In genomic region chr13:47272928-47273327, GRCm38 (mm10) we compare ENCODE assay signal across 11 mouse cellular contexts.
DNase-seq lines count a peak whose midpoint lies in the region; ATAC-seq and TF ChIP-seq lines count a peak whose summit lies in the region.
"Had no signal": no experiment of that assay in that cellular context is flagged by ENCODE, and none has a peak within 500 bp of the region (broad histone marks: within the 10 kb centered on the region; RNA-seq: fewer than 3 reads in every experiment).

No protein-coding gene starts in this region.

- no peaks in the 10 kb centered on the region for H3K27me3 ChIP-seq in heart, embryonic 10.5 days (ENCODE audit: insufficient read depth, poor library complexity, severe bottlenecking)
- H3K27me3 ChIP-seq in forebrain, embryonic 10.5 days (ENCODE audit: poor library complexity, severe bottlenecking) = no peaks in the 10 kb centered on the region
- H3K27me3 ChIP-seq in limb, embryonic 11.5 days (ENCODE audit: control insufficient read depth, insufficient read depth, low read length) = no peaks in the 10 kb centered on the region
- H3K27me3 ChIP-seq in midbrain, embryonic 13.5 days = no peaks in the 10 kb centered on the region

- intact Hi-C loops in heart, postnatal 25 days (cut with DNase I) = no loop called here

- H3K4me3 ChIP-seq in heart, embryonic 10.5 days = peak overlapping the region; percentile 50
- peak overlapping the region; percentile 40 for H3K4me3 ChIP-seq in forebrain, embryonic 10.5 days
- no peak overlapping the region for H3K4me3 ChIP-seq in limb, embryonic 11.5 days (ENCODE audit: low read depth, low read length)
- no peak overlapping the region for H3K4me3 ChIP-seq in midbrain, embryonic 13.5 days (replicated peaks)
- H3K4me3 ChIP-seq in layer of hippocampus, adult 2 months = no peak overlapping the region
- H3K4me3 ChIP-seq: erythroblast, embryonic 14.5 days had no signal

- no peak for ATAC-seq in limb, embryonic 11.5 days (ENCODE audit: insufficient number of reproducible peaks, low FRiP score, low TSS enrichment, low read depth)
- ATAC-seq in midbrain, embryonic 13.5 days = peak; percentile 7; the same call in 1 of the 2 replicates
- ATAC-seq in frontal cortex, adult (ENCODE audit: low TSS enrichment) = no peak

- H3K36me3 ChIP-seq in heart, embryonic 10.5 days = no peaks in the 10 kb centered on the region
- H3K36me3 ChIP-seq in forebrain, embryonic 10.5 days (replicated peaks) = no peaks in the 10 kb centered on the region
- H3K36me3 ChIP-seq in limb, embryonic 11.5 days (ENCODE audit: control insufficient read depth, insufficient read depth, low read length) = no peaks in the 10 kb centered on the region
- no peaks in the 10 kb centered on the region for H3K36me3 ChIP-seq in midbrain, embryonic 13.5 days

- no peak for DNase-seq in heart, embryonic 10.5 days (ENCODE audit: low spot score)
- no peak for DNase-seq in heart, postnatal 25 days (ENCODE audit: low spot score)
- DNase-seq in forebrain, embryonic 10.5 days (ENCODE audit: extremely low spot score, low spot score) = no peak
- no peak for DNase-seq in limb, embryonic 11.5 days (ENCODE audit: low spot score)
- DNase-seq in adipocyte (ENCODE audit: low spot score) = no peak
- no peak for DNase-seq in layer of hippocampus, adult 2 months (ENCODE audit: low spot score in 2 of 2)
- DNase-seq: left cerebral cortex, postnatal 4 days; right cerebral cortex, postnatal 14 days had no signal

- peaks cover 24% of the 10 kb centered on the region for H3K4me1 ChIP-seq in heart, embryonic 10.5 days
- H3K4me1 ChIP-seq in forebrain, embryonic 10.5 days = peaks cover 61% of the 10 kb centered on the region
- H3K4me1 ChIP-seq in limb, embryonic 11.5 days (ENCODE audit: control insufficient read depth, insufficient read depth, low read length) = peaks cover 6% of the 10 kb centered on the region; the same call in 1 of the 2 replicates
- peaks cover 27% of the 10 kb centered on the region for H3K4me1 ChIP-seq in midbrain, embryonic 13.5 days (replicated peaks)

- peak overlapping the region; percentile 37 for H3K4me2 ChIP-seq in limb, embryonic 11.5 days (ENCODE audit: low read depth, severe bottlenecking)
- H3K4me2 ChIP-seq in midbrain, embryonic 13.5 days (replicated peaks) = peak overlapping the region; percentile 47

- H3K9ac ChIP-seq in limb, embryonic 11.5 days (ENCODE audit: low read length) = 0 out of 2 replicates have a peak overlapping the region, but pooled peaks have one; percentile 9
- no peak overlapping the region for H3K9ac ChIP-seq in midbrain, embryonic 13.5 days (replicated peaks)

- peak overlapping the region; percentile 75; the same call in 1 of the 2 replicates for H3K27ac ChIP-seq in heart, embryonic 10.5 days
- peak overlapping the region; percentile 89 for H3K27ac ChIP-seq in forebrain, embryonic 10.5 days
- H3K27ac ChIP-seq in limb, embryonic 11.5 days (replicated peaks; ENCODE audit: low read depth, low read length) = no peak overlapping the region
- peak overlapping the region; percentile 44; the same call in 1 of the 2 replicates for H3K27ac ChIP-seq in midbrain, embryonic 13.5 days
- H3K27ac ChIP-seq in layer of hippocampus, adult 2 months = no peak overlapping the region

- no peaks in the 10 kb centered on the region for H3K9me3 ChIP-seq in heart, embryonic 10.5 days
- H3K9me3 ChIP-seq in forebrain, embryonic 10.5 days = no peaks in the 10 kb centered on the region
- H3K9me3 ChIP-seq in limb, embryonic 11.5 days (ENCODE audit: control insufficient read depth, low read length) = no peaks in the 10 kb centered on the region
- no peaks in the 10 kb centered on the region for H3K9me3 ChIP-seq in midbrain, embryonic 13.5 days

- no peak for TF ChIP-seq CTCF in layer of hippocampus, adult 2 months (conservative IDR thresholded peaks at IDR 0.05)

- WGBS in heart, embryonic 10.5 days = 17% methylated on average over 8 of the region's 8 CpGs
- 10% methylated on average over 8 of the region's 8 CpGs for WGBS in forebrain, embryonic 10.5 days
- 21% methylated on average over 8 of the region's 8 CpGs for WGBS in limb, embryonic 11.5 days
- 14% methylated on average over 8 of the region's 8 CpGs for WGBS in midbrain, embryonic 13.5 days

Comparison
In these comparisons a context has a peak if more than half of its experiments do, and no peak if none do; other contexts are left out.
1. H3K27ac ChIP-seq: peak in heart, embryonic 10.5 days (single experiment), forebrain, embryonic 10.5 days (single experiment) and midbrain, embryonic 13.5 days (single experiment); none in limb, embryonic 11.5 days (single experiment) and layer of hippocampus, adult 2 months (single experiment).
2. H3K4me3 ChIP-seq: peak in heart, embryonic 10.5 days (single experiment) and forebrain, embryonic 10.5 days (single experiment); none in limb, embryonic 11.5 days (single experiment), midbrain, embryonic 13.5 days (single experiment) and layer of hippocampus, adult 2 months (single experiment).